Mouse (Mus musculus): ENCODE measurements around the gene Rtl10. TPM values are rescaled to one million over a fixed set of nuclear protein-coding genes. Genes with fewer than 3 reads are reported as not detected.

The Rtl10 gene
- total RNA-seq (2021), result 10 to 100 TPM; 11.7 to 11.9 TPM

GRCm38 (mm10) chr16:18498558-18498990 lies at the start of gene Rtl10, which contains the start of gene Gnb1l:
Rtl10 (plus strand) TSS chr16:18498901.
Gnb1l (plus strand) TSS chr16:18498713.
- peak; percentile 98 for DNase-seq
- intact Hi-C loops (cut with DNase I), result no loop called here

- DNase-seq, result no peak
- intact Hi-C loops (cut with DNase I), result loop anchor here (10.0 kb wide), 2 partner anchors 136 to 346 kb away; no protein-coding TSS in a partner anchor
Observed at GRCm38 (mm10) chr16:18449005-18449404, 49.7 kb upstream of the Rtl10 start.

GRCm38 (mm10) chr16:18451486-18452181 lies 47.1 kb upstream of the Rtl10 start:
- DNase-seq, result peak; percentile 62
- intact Hi-C loops (cut with DNase I), result no loop called here

GRCm38 (mm10) chr16:18452361-18452862 lies 46.3 kb upstream of the Rtl10 start:
- intact Hi-C loops (cut with DNase I), result no loop called here
- DNase-seq, result no peak

GRCm38 (mm10) chr16:18453846-18454245 lies 44.9 kb upstream of the Rtl10 start:
- intact Hi-C loops (cut with DNase I), result no loop called here
- no peak for DNase-seq

GRCm38 (mm10) chr16:18455407-18455806 lies 43.3 kb upstream of the Rtl10 start:
- intact Hi-C loops (cut with DNase I), result no loop called here
- no peak for DNase-seq

- intact Hi-C loops (cut with DNase I), result no loop called here
- DNase-seq, result no peak
Observed at GRCm38 (mm10) chr16:18458661-18459060, 40.0 kb upstream of the Rtl10 start.

- no peak for DNase-seq
Observed at GRCm38 (mm10) chr16:18459335-18459954, 39.3 kb upstream of the Rtl10 start.

GRCm38 (mm10) chr16:18459955-18460370 lies 38.7 kb upstream of the Rtl10 start:
- no peak for DNase-seq
- intact Hi-C loops (cut with DNase I), result no loop called here

More at GRCm38 (mm10) chr16:18459335-18459954, 39.3 kb upstream of the Rtl10 start:
- intact Hi-C loops (cut with DNase I), result no loop called here

- intact Hi-C loops (cut with DNase I), result no loop called here
- no peak for DNase-seq
Observed at GRCm38 (mm10) chr16:18460826-18461225, 37.9 kb upstream of the Rtl10 start.

- no peak for DNase-seq
- intact Hi-C loops (cut with DNase I), result no loop called here
Observed at GRCm38 (mm10) chr16:18462031-18462430, 36.7 kb upstream of the Rtl10 start.

- no peak for DNase-seq
- intact Hi-C loops (cut with DNase I), result no loop called here
Observed at GRCm38 (mm10) chr16:18462598-18462997, 36.1 kb upstream of the Rtl10 start.

GRCm38 (mm10) chr16:18464271-18464670 lies 34.4 kb upstream of the Rtl10 start:
- intact Hi-C loops (cut with DNase I), result no loop called here
- DNase-seq, result no peak

- intact Hi-C loops (cut with DNase I), result no loop called here
- no peak for DNase-seq
Observed at GRCm38 (mm10) chr16:18470829-18471228, 27.9 kb upstream of the Rtl10 start.

- intact Hi-C loops (cut with DNase I), result no loop called here
- DNase-seq, result no peak
Observed at GRCm38 (mm10) chr16:18471381-18471955, 27.2 kb upstream of the Rtl10 start.

GRCm38 (mm10) chr16:18471976-18472375 lies 26.7 kb upstream of the Rtl10 start:
- intact Hi-C loops (cut with DNase I), result no loop called here
- DNase-seq, result no peak

- DNase-seq, result no peak
- intact Hi-C loops (cut with DNase I), result no loop called here
Observed at GRCm38 (mm10) chr16:18472416-18472815, 26.3 kb upstream of the Rtl10 start.

GRCm38 (mm10) chr16:18472976-18473375 lies 25.7 kb upstream of the Rtl10 start:
- no peak for DNase-seq
- intact Hi-C loops (cut with DNase I), result no loop called here

GRCm38 (mm10) chr16:18474021-18474420 lies 24.7 kb upstream of the Rtl10 start:
- intact Hi-C loops (cut with DNase I), result no loop called here
- no peak for DNase-seq

GRCm38 (mm10) chr16:18477996-18478395 lies 20.7 kb upstream of the Rtl10 start:
- DNase-seq, result no peak
- intact Hi-C loops (cut with DNase I), result no loop called here

GRCm38 (mm10) chr16:18479667-18480066 lies 19.0 kb upstream of the Rtl10 start:
- intact Hi-C loops (cut with DNase I), result no loop called here
- DNase-seq, result no peak
